Mouse (Mus musculus) granulocyte monocyte progenitor cell, adult 5-6 weeks (primary cell): ENCODE data around the gene Glyatl3. TPM values are rescaled to one million over a fixed set of nuclear protein-coding genes. Genes with fewer than 3 reads are reported as not detected.

Source experiments
- ATAC-seq: replicated peaks from 2 replicates; pipeline ENCODE4 v1.8.0; 2016; ENCODE audit warnings: mild to moderate bottlenecking, moderate TSS enrichment, inconsistent platforms; ENCODE audit not compliant: poor library complexity, severe bottlenecking
- total RNA-seq, 2 experiments: library from RNA; stranded (forward) in 1 of 2; stranded (reverse) in 1 of 2; fragments of 200-712, 200-1000 nt in 1 of 2; fragments of >200 nt in 1 of 2; fragmentation: Nextera tagmentation in 1 of 2; gene quantifications; 2 replicates each; pipeline ENCODE4 v1.2.3; 2014 to 2017

Glyatl3 gene
- total RNA-seq, 2 experiments from 2014 or later = not detected

DNA sequence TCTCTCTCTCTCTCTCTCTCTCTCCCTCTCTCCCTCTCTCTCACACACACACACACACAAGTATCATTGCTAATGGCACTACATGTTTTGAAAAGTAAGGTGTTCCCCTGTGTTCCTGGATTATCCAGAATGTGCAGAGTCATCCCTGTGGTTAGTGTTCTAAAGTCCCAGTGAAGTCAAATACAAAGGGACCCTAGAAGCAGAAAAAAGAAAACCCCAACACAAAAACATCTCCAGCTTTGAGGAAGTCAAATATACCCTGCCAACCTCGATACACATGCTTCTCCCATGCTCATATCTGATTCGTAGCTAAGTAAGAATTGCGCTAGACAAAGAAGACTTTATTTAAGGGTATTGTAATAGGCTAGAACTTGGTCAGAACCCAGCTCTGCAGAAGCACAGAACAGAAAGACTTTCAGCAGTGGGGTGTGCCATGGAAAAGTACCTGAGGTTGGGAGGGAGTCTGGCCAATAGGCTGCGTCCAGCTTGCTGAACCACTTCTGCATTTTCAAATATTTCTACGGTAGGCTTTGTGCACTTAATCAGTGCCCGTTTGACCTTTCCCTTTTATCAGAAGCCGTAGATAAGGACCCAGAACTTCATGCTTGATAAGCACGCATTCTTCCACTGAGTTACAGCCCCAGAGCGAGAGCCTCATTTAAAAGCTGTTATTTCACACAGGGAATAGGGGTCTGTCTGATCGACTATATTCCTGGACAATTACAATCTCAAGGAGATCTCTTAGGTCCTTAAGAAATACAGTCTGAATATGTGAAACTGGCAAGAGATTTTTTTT, 45.0 kb downstream of the Glyatl3 start:
- ATAC-seq = peak; percentile 83

- no peak for ATAC-seq
Observed at GRCm38 (mm10) chr17:40855065-40855464, 59.1 kb downstream of the Glyatl3 start.

Other genes starting within 250 kb of the Glyatl3 start
- gene Esp1, start 187.2 kb downstream of the Glyatl3 start, total RNA-seq (2014; fragmentation: Nextera tagmentation) = not detected in 2 replicates
- not detected in 2 replicates for gene Esp1, start 187.2 kb downstream of the Glyatl3 start, total RNA-seq (2017)
- gene Crisp2, start 107.3 kb downstream of the Glyatl3 start, total RNA-seq (2014; fragmentation: Nextera tagmentation) = not detected in 2 replicates
- 0.88 TPM in 1 of 2 replicates, not detected in the other for gene Crisp2, start 107.3 kb downstream of the Glyatl3 start, total RNA-seq (2017)
- gene Rhag, start 103.2 kb downstream of the Glyatl3 start, total RNA-seq (2014; fragmentation: Nextera tagmentation) = 0.19 TPM in 1 of 2 replicates, not detected in the other
- gene Rhag, start 103.2 kb downstream of the Glyatl3 start, total RNA-seq (2017) = 0.17 TPM in 1 of 2 replicates, not detected in the other
- gene 9130008F23Rik, start 33.8 kb downstream of the Glyatl3 start, total RNA-seq (2014; fragmentation: Nextera tagmentation) = 3.0 and 5.0 TPM in 2 replicates
- 5.6 and 6.2 TPM in 2 replicates for gene 9130008F23Rik, start 33.8 kb downstream of the Glyatl3 start, total RNA-seq (2017)
- gene Mut, start 20.3 kb upstream of the Glyatl3 start, total RNA-seq (2014; fragmentation: Nextera tagmentation) = 14.1 and 18.6 TPM in 2 replicates
- gene Mut, start 20.3 kb upstream of the Glyatl3 start, total RNA-seq (2017) = 32.7 and 36.8 TPM in 2 replicates
- 24.4 and 48.7 TPM in 2 replicates for gene Cenpq, start 20.7 kb upstream of the Glyatl3 start, total RNA-seq (2014; fragmentation: Nextera tagmentation)
- gene Cenpq, start 20.7 kb upstream of the Glyatl3 start, total RNA-seq (2017) = 42.3 and 60.0 TPM in 2 replicates